Mouse (Mus musculus) forelimb bud, embryonic 11.5 days (tissue): ENCODE results near the gene Exph5.

ENCODE experiments used
- DNase-seq: peaks from one replicate; pipeline ENCODE4 v3.0.0-alpha.2; 2012; ENCODE audit warnings: low read depth, low spot score

The Exph5 gene

DNA sequence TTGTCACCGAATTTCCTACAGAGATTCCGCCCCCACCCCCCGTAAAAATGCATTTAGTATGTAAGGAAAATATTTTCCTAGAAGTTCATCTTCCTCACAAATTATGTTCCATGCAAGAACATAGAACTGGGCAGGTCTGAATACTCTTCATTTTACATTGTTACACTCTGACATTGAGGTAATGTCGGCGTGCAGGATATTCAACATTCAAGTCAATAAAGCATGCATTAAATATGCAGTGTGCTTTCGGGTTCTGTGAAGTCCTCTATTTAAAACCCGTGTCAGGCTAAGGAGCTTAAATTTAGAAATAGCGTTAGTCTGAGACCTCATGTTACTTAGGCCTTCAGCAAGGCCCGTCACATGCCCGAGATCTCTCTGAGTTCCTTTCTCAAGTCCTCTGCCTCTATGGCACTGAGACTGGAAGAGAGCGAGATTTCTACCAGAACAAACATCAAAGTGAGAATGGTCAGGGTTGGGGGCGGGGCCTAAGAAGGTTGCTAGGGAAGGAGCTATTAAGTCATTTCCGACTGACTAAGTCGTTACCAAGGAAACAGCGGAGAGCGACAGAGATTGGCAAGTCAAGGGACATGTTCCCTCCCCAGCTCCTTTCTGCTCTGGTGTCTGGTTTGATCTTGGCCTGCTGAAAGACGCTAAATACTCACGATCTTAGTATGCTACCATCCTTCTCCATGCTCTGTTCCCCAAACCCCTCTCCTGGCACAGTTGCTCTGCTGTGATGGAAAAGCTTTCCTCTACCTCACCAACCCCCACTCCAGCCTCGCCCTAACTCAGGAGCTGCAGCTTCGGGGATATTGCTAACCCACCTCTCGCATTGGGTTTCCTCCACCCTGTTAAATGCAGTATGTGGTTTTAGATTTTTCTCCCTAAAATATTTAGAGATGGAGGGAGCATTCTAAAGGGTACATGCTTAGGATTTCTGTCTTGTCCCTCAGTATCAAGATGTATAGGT lies 103.6 kb downstream of the Exph5 start:
- DNase-seq, result peak; percentile 80

DNA sequence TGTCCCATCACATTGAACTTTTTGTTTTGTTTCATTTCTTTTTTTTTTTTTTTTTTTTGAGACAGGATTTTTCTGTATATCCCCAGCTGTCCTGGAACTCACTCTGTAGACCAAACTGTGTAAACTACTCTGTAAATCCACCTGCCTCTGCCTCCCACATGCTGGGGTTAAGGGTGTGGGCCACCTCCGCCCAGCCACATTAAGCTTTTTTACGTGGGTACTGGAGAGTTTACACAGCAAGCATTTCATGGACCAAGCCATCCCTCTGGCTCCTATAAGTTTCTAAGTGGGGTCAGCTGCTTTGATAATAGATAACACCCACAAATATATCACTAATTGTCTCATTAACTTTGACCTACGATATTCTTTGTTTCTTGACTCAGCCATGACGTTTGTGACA lies 107.1 kb downstream of the Exph5 start:
- no peak for DNase-seq

- DNase-seq, result no peak
Measured at GRCm38 (mm10) chr9:53408953-53409361, 107.5 kb downstream of the Exph5 start.

- no peak for DNase-seq
Measured at GRCm38 (mm10) chr9:53409427-53409826, 108.0 kb downstream of the Exph5 start.

DNA sequence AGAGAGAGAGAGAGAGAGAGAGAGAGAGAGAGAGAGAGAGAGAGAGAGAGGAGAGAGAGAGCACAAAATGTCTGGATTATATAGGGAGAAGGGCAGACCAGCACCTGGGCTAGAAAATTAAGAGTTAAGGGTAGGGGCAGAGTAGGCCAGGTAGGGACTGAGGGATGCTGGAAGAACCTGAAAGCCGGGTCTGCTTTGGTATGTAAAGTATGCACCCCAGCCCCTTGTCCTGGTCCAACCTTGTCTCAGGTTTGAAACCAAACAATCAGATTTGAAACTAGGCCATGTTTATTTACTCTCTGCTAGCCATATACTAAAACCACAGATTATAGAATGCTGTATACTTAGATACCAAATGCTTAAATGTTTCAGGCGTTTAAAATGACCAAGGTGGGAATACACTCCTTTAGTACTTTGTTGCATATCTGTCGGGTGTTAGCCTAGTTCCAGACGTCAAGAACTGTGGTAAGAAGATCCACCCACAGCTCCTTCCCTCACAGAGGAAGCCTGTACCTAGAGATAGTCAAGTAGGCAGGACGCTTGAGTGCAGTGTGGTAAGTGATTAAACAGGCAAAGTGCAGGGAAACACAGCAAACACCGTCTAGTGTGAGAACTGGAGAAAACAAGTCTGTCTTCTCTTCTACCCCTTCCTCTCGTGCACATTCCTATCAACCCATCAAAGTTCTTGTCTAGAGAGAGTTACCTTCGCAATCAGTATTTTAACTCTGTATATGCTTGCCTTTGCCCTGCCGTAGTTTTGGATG lies 120.8 kb downstream of the Exph5 start:
- DNase-seq, result no peak

- DNase-seq, result no peak
Measured at GRCm38 (mm10) chr9:53426726-53427125, 125.3 kb downstream of the Exph5 start.
